Mouse (Mus musculus) mouse trophoblast stem cell (cell line): Measurements from ENCODE around the gene Sost.

Experiments used
- in situ Hi-C, 2 experiments: fragments of 300-500 bp; cut with MseI, MboI; formaldehyde crosslinking; loops; 2 replicates in 1 of 2; 3 replicates in 1 of 2; pipeline ENCODE4 v1.15.1; 2025

Gene Sost

DNA sequence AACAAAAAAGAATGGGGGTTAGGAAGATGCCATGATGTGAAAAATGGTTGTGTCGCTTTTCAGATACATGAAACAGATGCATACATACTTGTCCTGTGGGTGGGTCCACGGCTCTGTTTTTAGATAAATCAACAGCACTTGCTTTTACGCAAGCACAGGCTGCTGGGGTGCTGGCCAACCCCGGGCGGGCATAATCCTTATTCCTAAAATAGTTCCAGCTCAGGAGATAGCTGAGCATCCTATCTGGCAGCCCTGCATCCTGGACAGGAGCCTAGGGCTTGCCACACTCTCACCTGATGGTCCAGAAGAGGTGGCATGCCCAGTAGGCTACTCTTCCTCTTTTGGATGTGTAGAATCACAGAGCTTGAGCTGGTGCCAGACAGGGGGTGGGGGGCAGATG lies 16.8 kb downstream of the Sost start:
- in situ Hi-C loops = no loop called here

DNA sequence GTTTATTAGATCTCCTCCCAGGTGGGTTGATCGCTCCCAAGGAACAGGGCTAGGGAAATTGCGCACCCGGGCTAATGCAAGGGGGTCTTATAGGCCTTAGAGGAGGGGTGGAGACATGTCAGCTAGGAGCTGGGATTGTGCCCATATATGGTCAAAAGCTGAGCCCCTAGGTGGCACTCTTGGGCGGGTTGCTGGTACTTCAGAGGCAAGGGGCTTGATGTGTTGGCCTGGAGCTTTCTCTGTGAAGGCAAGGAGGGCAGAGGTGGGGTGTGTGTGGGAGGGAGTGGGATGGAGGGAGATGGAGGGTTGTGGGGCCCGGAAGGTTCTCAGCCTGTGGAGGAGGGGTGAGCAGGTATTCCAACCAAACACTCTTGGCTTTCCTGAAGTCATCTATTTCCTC lies 20.3 kb downstream of the Sost start:
- in situ Hi-C loops = no loop called here

DNA sequence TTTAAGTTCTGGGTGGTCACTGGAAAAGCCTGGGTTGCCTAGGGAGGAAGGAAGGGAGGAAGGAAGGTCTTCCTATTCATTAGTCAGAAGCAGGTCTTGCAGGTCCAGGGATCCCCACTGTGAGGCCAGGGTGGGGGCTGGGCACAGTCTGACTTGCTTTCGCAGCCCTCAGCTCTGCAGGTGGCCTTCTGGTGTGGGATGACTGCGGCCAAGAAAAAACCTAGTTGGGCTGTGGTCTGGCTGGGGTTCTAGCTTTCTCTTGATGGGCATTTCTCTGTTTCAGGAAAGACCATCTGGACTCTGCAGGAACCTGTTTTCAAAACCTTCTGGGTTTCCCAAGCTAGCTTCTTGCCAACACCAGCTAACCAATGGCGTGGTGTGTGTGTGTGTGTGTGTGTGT lies 23.8 kb downstream of the Sost start:
- in situ Hi-C loops = no loop called here

DNA sequence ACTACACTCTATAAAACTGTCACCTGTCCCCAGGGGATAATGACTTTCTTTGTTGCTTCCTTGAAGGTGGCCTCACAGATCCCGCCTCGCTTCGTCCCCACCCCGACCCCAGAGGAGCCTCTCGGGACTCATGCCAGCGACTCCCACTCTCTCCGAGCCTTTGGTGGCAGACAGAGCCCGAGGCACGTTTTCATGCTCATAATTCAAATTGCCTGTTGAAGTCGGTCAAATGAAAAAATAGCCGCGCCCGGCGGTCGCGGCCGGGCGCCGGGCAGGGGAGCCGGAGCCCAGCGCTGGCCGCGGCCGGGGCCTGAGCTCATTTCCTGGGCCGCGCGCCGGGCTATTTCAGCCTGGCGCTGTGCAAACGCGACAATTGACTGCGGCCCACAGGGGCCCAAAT lies 29.7 kb downstream of the Sost start:
- in situ Hi-C loops = no loop called here

DNA sequence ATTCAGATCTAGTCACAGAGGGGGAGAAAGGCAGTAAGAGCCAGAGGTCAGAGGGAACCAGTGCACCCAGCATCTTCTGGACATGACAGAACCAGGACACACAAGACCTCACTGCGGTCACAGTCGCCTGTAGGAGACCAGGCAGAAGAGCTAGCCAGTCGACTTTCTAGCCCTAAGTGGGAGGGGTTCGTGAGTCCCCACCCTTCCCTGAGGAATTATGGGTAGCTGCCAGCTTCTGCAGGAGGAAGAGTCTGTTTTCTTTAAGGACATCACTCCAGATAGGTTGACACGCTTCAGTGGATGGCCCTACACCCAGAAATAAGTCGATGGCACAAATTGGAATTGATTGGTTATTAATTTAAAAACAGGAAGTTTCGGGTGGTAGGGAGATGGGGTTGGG lies 30.4 kb downstream of the Sost start:
- in situ Hi-C loops = no loop called here

DNA sequence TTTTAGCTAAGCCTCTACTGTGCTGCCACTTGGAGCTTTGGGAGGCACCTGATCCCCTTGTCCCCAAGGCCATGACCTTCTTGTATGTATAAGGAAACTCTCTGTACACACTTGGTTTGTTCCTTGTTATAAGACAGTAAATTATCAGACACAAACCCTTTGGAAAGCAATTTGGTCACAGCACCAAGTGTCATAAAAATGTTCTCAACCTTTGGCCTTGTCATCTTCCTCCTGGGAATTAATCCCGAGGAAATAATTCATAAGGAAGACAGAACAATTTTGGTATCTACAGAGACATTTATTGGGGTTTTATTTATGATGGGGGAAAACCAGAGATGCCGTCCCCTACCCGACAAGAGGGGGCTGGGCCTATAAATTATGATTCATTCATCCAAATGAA lies 31.1 kb downstream of the Sost start:
- in situ Hi-C loops = no loop called here

DNA sequence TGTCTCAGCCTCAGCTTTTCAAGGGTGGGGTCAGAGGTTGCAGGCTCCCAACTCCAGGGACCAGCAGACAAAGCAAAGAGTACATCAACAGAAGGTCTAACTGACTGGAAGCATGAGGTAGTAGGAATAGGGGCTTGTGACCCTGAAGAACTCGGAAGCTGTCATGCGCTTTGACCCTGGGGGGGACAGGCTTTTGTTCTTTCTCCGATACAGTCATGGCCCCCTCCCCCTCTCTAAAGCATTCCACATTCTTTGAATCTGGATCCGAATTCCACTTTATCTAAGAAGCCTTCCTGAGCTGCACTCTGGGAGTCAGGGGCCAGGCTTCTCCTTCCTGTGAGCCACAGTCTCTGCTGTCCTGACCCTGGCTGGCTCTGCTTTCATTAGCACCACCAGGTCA lies 34.8 kb downstream of the Sost start:
- in situ Hi-C loops = no loop called here

DNA sequence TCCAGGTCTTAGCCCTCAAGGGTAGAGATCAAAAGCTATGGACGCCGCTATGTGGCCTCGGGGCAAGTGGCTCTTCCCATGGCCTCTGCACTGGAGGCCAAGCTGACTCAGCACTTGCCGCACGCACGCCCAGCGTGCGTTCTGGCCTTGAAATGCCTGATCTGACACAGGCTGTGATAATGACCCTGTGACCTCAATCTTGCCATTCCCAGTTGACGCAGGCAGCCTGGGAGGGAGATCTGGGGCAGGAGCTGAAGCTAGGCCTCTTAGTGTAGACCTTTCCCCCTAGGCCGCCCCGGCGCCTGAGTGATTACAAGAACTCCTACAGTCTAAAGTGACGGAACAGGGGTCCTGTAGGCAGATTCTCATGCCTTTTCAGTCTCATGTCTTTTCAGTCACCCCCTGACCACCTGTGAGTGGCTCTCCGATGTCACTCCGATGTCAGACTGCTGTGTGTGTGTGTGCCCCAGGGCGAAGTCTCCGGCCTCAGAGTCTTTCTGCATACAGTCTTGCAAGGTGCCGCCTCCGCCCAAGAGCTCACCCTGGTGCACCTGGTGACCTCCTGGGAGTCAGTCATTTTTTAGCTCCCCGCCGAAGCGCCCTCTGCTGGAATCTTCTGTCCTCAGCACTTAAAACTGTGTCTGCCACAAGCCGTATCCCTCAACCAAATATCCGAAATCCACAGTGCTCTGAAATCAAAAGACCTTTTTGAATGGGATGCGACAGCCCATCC lies 38.6 kb downstream of the Sost start:
- in situ Hi-C loops = no loop called here

DNA sequence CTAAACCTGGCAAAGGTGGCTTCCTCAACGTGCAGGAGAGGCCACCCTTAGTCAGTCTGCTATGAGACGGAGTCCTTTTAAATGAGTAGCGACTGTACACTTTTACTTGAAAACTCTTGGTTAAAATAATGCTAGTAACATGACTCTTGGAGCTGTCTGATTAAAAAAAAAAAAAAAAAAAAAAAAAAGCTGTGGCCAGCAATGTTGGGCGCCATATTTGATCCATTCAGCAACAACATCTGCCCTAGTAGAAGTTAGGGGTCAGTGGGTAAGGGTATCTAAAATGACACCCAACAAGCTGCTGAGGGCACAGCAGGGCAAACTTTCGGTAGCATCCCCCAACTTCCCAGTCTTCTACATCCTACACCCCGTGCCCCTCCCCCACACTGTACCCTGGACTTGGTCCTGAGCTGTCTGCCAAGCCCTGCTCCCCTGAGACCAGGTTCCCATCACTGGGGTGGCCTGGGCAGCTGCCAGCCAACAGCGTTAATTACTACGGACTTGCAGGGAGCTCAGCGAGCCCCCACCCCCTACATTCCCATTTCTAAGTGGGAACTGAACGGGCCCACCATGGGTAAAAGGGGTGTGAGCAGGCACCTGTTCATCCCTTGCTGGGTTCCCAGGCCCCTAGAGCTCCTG lies 39.7 kb downstream of the Sost start:
- in situ Hi-C loops = no loop called here

DNA sequence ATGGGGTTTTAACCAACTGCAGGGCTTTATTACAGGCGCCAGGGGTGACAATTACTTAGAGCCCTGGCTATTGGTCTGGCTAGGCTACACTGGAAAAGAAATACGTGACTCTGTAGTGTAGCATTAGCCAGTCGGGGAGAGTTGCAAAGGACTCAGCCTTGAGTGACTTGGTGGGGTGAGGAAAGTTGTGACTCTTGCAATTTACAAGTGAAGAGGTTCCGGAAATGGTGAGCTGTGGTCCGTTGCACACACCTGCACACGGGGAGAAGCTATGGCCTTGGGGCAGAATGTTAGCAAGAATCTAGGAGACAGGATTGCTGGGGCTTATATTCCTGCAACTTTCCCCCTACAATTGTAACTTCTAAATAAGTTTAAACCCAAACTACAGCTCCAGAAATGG lies 41.2 kb downstream of the Sost start:
- in situ Hi-C loops = no loop called here

DNA sequence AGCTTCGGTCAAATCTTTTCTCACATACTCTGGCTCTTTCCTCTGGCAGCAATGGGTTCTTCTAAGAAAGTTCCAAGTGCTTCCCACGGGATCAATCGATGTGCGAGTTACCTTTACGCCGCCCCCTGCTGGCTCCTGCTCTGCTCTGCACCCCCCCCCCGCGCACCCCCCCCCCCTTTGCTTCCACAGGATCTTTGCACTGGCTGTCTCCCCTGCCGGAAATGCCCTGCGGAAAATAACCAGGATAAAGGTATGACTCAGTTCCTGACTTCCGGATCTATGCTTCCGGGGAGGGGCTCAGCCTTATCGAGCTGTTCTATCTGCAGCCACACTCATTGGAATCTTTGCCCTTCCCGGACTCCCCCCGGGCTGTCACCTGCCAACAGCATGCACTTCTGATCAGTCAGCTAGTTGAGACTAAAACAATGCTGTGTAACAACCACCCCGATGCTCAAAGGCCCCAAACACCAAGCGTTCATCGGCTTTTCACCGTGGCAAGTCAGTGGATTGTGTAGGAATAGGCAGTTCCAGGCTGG lies 42.3 kb downstream of the Sost start:
- in situ Hi-C loops = loop anchor here (5.0 kb wide), 1 partner anchor 43 kb away; the partner anchor contains the start of gene Sost (in 2 of the 2)

DNA sequence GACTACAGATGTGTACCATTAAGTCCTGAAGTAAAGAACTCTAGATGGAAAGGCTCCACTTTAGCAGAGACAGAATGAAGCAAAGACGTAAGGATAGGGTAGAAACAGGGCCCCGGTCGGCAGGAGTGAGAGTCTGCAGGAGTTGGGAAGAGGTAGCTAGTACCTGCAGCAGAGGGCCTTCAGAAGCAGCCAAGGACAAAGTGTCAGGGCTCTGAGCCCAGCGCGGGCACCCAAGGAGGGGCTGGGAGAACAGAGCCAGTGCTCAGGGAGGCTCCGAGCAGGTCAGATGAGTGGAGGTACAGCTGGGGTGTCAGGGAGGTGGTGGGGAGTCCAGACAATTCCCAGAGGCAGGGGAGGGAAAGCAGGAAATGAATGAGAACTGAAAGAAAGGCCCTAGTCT lies 42.8 kb downstream of the Sost start:
- in situ Hi-C loops = loop anchor here (5.0 kb wide), 1 partner anchor 43 kb away; the partner anchor contains the start of gene Sost (in 2 of the 2)

DNA sequence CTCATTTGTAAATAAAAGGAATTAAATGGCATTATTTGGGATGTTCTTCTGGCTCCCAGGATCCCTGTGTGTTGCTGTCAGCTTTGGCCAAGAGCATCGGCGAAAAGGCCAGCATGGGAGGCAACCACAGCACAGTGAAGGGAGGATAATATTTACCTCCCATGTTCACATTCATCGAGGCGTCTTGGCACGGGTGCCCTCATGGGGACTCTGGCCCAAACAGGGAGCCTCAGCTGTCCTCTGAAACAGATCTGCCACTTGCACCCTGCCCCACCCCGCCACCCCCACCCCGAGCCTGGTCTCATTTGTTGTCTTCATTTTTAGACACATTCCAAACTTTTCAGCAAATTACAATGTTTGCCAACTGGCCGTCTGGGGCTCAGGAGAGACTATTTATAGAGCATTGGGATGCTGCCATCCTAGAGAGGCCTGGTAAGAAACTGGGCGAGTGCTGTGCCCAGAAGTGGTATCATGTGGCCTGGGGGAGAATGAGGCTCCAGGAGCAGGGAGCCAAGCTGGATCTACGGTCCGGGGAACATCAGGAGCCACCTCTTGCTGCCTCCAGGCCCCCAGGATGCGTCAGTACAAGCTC lies 45.4 kb downstream of the Sost start:
- in situ Hi-C loops = loop anchor here (5.0 kb wide), 1 partner anchor 46 kb away; the partner anchor contains the start of gene Sost (in 2 of the 2)

DNA sequence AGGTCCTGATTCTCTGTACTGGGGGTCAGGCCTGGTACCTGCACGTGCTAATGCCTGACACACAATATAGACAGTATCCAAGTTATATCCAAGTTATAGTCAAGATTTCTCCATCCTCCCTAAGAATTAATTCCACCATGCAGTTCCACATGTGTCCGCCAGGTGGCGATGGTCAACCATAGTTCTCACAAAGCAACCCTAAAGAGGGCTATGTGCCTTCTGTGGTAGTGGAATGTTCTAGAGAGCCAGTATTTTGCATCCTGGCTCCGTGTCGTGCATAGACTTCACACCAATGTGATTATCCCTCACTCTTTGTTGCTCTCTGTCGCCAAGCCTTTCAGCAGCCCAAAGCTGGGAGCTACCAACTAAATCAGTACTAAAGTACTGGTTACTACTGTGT lies 47.2 kb downstream of the Sost start:
- in situ Hi-C loops = loop anchor here (5.0 kb wide), 1 partner anchor 48 kb away; the partner anchor contains the start of gene Sost (in 2 of the 2)

DNA sequence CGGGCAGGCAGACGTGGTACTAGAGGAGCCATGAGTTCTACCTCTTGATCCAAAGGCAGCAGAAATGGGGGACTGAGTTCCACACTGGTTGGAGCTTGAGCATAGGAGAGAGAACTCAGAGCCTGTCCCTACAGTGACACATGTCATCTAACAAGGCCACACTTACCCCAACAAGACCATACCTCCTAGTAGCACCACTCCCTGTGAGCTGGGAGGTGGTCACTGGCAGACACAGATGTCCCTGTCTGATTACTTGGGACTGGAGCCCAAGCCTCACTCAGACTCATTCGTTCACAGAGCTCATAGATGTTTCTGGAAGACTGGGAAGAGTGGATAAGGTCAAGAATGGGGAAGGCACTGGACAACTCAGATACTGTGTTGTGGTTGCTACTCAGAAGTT lies 48.2 kb downstream of the Sost start:
- in situ Hi-C loops = no loop called here

DNA sequence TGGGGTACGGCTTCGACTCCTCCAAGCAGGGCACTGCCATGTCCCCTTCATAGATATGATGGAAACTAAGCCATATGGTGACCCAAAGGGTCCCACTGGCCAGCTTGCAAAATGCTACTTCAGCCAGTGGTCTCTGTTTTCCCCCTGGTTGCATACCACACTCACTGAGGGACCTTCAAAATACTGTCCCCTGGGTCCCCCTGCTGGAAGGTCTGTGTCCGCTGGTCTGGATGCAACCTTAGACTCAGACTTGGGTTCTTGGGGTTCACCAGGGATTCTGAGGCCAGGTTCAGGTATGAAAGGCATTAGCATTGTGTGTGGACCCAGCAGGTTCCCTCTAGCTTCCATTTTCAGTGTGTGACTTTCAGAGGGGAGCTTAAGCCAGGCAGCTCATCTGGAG lies 50.0 kb downstream of the Sost start:
- in situ Hi-C loops = no loop called here

DNA sequence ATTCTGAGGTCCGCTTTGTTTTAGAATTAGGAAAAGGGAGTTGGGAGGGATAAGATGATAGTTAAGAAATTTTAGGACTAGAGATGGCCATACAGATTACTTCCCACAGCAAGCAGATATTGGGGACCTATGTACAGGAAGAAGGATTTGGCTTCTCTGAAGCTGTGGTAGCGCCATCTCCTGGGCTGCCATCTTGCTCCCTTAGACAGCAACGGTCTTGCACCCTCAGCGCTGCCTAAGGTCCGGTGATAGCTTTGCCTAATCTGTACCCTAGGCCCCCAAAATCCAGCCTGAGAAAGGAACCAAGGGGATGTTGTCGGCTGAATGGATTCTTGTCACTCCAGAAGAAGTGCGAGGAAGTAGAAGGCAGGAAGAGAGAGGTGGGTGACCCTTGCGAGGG lies 53.2 kb downstream of the Sost start:
- in situ Hi-C loops = loop anchor here in 1 of 2 experiments (5.0 kb wide), 1 partner anchor 96 kb away; no protein-coding TSS in a partner anchor
